Mouse (Mus musculus) kidney, adult 2 months (tissue): ENCODE measurements around the gene St8sia1.

Experiments used
- CTCF ChIP-seq: fragments of 200-500 bp; conservative IDR thresholded peaks from 2 replicates; pipeline ENCODE4 v1.5.1; 2011; ENCODE audit warnings: low read depth, mild to moderate bottlenecking, control low read depth, low read length, moderate library complexity, mixed read lengths; ENCODE audit not compliant: insufficient read depth, insufficient read length
- POLR2A ChIP-seq: fragments of 200-500 bp; IDR thresholded peaks from one replicate; pipeline ENCODE4 v1.6.1; 2011; ENCODE audit warnings: low read depth, low read length, control low read depth

DNA sequence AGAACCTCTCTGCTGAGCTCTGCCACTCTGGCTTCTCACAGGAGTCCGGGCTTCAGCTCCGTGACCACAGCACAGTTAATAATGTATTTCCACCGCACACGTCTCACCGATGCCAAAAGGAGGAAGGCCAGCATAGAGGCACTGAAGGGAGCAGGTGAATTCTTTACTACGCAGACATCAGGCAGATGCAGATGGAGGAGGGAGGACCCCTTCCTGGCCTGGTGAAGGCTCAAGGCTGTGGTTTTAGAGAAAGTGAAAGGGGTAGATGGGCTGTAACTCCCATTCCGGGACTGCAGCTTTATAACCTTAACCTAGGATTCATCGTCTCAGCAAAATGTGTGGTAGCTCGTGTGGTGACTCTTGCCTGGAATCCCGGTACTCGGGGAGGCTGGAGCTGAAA, 13.9 kb downstream of the St8sia1 start:
- TF ChIP-seq POLR2A (no peak), CTCF (no peak)
